Mouse (Mus musculus) kidney, adult 18-20 months (tissue): Measurements from ENCODE around the gene 4833427G06Rik.
"Not testable (repeated sequence)": the region's sequence is repeated elsewhere in the genome, so short reads cannot be mapped to it uniquely, and the experiment has no call there.

Experiments used
- DNase-seq: peaks from one replicate; pipeline ENCODE4 v3.0.0; 2021

Gene 4833427G06Rik

GRCm38 (mm10) chr9:51101756-51102425 lies at the start of gene 4833427G06Rik:
Gene 4833427G06Rik (minus strand): TSS chr9:51102078.
- peak; percentile 45 for DNase-seq

DNA sequence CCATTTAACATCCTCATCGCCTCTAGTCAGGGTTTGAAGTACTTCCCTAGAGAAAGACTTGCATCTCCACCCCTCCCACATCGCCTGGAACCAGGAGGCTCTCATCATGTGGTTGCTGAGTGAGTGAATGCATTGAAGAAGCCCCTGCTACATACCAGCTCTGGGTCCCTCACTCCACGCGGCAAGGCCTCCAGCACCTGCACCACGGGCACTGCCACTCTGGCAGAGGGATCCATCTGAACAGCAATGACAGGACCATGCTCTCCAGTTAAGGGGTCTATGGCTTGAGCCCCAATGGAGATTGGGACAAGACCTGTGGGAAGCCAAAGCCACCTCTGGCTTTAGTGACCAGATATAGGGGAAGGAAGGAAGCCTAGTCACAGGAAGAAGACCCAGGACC lies 45.4 kb upstream of the 4833427G06Rik start:
- no peak for DNase-seq

DNA sequence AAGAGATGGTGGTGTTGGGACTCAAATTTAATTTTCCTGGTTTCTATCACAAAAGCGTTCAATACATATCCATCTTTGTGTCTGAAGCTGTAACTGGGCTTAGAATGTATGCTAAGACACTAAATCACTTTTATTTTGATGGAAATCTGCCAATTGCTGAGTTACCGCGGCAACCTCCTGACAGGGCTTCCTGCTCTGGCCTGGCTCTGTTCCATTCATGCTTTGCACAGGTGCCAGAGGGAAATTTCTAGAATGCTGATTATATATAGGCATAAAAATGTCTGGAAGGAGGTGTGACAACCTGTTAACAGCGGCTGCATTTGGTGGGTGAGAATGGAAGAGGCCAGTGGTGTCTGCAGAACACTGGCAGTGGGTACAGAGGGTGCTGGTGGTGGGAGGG lies 44.6 kb upstream of the 4833427G06Rik start:
- DNase-seq, result no peak

DNA sequence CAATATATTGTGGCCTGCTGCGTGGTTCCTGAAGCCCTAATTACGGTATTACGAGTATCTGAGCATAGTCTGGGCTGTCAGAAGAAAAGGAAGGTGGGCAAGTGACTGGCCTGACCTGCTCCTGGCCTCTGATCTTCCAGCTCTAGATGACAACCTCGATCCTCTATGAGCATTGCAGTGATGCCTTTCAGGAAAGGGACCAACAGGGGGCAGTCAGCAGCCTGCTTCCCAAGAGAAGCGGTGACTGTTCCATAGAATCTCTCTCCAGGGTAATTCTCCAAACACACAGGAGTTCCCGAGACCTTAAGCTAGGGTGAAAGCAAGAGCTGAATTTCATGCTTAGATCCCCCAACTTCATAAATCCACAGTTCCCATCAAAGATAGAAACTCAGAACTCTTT lies 42.3 kb upstream of the 4833427G06Rik start:
- DNase-seq, result no peak

DNA sequence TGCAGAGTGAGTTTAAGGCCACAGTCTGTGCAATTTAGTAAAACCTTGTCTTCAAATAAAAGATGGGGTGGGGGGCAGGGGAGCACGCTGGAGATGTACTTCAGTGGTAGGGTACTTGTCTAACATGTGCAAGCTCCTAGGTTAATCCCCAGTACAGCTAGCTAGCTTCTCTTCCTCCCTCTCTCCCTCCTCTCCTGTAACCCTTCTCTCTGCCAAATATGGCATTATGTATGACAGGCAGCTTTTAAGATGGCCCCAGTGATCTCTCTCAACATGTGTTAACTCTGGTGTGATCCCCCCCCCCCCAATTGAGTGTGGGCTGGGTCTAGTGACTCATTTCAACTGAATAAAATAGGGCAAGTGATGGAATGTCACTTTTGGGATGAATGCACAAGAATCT lies 41.6 kb upstream of the 4833427G06Rik start:
- no peak for DNase-seq

GRCm38 (mm10) chr9:51140711-51141110 lies 38.8 kb upstream of the 4833427G06Rik start:
- no peak for DNase-seq

- DNase-seq, result not testable (repeated sequence)
Measured at GRCm38 (mm10) chr9:51139401-51139800, 37.5 kb upstream of the 4833427G06Rik start.

GRCm38 (mm10) chr9:51138301-51138700 lies 36.4 kb upstream of the 4833427G06Rik start:
- DNase-seq, result no peak

DNA sequence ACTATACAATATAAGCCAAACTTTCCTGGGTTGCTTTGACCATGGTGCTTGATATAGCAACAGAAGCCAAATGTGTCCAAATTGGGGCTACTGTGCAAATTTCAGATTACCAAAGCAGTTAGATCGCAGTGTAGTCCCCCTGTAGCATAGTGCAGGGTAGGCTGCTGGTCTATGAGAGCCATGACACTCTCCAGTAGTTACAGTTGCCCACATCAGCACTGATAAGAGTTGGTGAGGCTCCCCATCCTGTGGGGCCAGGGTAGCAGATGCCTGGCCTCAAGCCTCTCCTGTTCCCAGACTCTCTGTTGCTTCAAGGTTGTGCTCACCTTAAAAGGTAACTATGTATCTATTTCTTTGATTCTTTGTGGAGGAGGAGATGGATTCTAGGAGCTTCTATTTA lies 36.0 kb upstream of the 4833427G06Rik start:
- DNase-seq, result no peak

DNA sequence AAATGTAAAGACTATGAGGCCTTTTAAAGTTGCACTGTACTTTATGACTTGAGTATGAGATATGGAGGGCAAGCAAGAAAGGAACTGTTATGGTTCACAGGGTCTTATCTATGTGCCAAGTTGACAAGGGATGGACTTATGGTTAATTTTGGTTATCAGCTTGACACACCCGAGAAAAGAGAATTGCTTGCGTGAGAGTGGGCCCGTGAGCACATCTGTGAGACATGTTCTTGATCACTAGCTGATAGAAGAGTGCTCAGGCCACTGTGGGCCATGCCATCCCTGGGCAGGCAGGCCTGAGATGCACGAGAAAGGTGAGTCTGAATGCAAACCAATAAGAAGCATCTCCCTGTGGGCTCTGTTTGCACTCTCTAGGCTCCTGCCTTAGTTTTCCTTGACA lies 35.6 kb upstream of the 4833427G06Rik start:
- DNase-seq, result no peak

DNA sequence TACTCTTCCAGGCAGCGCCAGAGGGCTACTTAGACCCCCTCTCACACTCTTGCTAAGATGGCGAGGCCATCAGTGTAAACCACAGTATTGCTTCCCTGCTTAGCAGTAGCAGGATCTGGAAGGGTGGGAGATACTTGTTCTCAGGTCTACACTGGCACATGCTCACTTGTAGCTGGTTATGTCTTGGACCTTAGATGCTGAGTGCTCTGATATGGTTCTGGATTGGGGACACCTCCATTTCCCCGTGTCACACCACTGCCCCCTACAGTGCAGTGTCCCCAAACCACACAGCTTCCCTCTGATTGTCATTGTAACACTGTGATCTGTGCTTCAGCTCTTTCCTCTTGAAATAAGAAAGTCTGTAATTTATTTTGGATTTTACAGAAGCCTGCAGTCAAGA lies 35.1 kb upstream of the 4833427G06Rik start:
- DNase-seq, result peak; percentile 34

DNA sequence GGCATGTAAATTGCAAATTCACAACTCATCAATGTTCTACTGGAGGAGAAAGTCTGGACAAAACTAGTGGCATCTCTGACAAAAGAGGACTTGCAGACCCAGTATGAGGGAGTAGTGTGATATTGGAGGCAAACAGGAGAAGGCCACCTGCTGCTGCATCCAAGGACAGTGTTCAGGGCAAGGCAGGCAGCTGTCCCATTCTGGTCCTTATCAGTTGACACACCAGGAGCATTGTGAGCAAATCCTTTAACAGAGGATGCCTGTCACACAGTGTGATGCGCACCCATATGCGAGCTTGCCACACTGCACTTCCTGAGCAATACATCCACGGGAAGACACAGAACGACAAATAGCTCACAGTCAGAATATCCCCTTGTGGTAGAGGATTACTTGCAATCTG lies 12.9 kb upstream of the 4833427G06Rik start:
- DNase-seq, result no peak

DNA sequence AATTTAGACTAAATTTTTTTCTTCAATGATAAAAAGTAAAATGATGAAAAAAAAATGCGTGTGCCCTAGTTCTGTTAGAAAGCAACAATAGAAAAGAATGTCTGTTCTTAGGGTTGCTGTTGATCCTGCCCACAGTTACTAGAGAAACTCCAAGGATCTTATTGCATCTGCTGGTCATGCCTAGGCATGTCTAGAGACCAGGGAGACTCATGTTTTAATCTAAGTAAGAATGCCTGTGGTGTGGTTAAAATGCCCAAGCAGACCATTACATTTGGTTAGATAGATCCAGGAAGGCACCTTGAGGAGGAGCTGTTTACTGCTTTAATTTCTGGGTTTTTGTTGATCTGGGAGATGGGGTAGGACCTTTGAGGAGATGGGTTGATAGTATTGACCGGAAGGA lies 3.9 kb upstream of the 4833427G06Rik start:
- DNase-seq, result no peak

DNA sequence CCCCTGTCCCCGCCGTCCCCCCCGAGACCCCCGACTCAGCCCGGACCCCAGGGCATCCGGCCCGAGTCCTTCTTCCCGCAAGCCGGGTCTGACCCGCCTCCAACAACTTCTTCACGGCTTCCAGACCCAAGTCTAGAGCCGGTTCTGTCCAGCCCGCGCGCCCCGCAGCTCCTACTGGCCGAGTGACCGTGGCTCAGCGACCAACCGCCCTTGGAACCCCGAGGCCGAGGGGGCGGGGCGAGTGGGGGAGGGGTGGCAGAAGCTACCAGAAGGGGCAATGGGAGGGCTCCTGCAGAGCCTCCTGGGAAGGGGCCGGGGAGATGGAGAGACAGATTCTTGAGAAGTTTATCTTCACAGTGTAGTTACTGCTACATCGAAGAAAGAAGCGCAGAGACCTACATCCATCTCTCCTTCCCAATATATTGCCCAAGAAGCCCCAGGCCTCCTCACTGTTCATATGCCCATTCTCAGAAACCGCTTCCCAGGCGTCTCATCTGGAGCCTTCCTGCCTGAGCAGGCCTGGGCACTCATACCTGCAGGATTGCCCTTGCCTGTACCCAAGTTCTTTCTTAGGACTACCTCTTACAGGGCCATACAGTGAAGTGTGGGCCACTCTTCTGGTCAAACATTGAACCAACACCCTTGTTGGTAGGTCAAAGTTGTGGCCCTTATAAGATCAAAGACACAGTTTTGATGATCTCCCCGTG lies 2.1 kb upstream of the 4833427G06Rik start:
- peak; percentile 21 for DNase-seq

DNA sequence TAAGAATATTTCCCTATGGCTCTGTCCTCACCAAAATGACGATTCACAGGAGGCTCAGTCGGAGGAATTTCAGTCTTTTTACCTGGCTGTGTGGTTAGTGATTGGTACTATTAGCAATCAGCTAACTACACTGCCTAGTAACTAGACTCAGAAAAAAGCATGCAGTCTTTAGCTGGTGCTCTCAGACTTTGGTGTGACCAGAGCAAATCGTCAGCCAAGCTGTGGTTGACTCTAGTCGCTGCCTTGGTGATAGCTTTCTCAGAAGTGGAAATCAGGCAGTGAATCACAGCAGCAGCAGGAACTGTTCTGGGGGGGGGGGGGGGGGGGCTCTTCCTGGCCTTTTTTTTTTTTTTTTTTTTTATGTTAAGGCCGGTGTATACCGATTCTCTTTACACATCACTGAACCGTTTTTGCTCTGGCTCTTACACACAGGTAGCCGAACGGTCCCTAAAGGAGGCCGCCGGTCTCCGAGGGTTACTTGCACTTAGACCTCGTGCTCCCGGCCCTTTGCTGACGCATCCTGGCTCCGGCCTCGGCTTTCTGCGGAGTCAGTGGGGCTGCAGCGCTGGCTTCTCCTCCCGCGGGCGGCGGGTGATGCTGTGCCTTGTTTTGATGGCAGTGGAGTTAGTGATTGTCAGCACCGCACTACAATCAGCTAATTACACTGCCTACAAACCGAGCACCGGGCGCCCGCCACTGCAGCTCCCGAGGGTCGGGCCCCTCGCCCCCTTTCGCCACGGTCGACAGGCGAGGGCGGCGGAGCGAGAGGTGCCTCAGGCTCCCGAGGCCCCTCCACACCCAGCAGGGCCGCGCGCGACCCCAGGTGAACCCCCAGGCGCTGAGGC lies 1.3 kb upstream of the 4833427G06Rik start:
- peak; percentile 40 for DNase-seq

DNA sequence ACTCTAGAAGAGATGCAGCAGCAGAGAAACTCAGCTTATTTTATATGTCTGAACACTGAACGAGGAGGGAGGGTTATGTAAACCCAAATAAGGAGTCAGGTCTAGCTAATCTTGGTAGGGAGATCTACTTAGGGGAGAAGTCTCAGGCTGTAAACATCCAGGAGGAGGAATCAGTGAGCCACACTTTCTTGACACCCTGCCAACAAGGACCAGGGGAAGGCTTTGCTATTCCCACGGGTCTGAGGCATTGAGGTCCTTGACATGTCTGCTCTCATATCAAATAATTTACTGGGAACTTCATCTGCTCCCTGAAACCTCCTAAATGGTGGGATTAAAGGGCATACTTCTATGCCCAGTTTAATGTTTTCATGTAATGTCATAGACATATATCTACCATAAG lies 5.6 kb downstream of the 4833427G06Rik start:
- DNase-seq, result no peak

- DNase-seq, result no peak
Measured at GRCm38 (mm10) chr9:51093697-51094096, 8.2 kb downstream of the 4833427G06Rik start.

- no peak for DNase-seq
Measured at GRCm38 (mm10) chr9:51081614-51082013, 20.3 kb downstream of the 4833427G06Rik start.

DNA sequence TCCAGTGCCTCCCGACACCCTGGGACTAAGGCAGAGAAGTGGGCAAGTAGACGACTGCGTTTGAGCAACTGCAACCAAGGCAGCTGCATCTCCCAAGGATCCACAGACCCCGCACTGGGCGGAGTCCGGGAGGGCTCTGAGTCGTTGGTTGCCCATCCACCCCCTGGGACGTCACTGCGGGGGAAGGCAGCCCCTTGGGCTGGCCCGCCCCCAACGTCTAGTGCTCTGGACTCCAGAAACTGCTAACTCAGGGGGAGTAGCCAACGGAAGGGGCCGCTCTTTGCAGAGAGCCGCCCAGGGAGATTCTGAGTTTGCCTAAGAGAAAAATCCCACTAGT lies 24.9 kb downstream of the 4833427G06Rik start, which contains the start of gene Layn:
Layn (minus strand) TSS at position 116 of the 337 bp plus-strand sequence.
- DNase-seq, result peak; percentile 70

GRCm38 (mm10) chr9:51076300-51076978 lies 25.4 kb downstream of the 4833427G06Rik start:
- peak; percentile 12 for DNase-seq

GRCm38 (mm10) chr9:51075780-51076179 lies 26.1 kb downstream of the 4833427G06Rik start:
- DNase-seq, result peak; percentile 25

DNA sequence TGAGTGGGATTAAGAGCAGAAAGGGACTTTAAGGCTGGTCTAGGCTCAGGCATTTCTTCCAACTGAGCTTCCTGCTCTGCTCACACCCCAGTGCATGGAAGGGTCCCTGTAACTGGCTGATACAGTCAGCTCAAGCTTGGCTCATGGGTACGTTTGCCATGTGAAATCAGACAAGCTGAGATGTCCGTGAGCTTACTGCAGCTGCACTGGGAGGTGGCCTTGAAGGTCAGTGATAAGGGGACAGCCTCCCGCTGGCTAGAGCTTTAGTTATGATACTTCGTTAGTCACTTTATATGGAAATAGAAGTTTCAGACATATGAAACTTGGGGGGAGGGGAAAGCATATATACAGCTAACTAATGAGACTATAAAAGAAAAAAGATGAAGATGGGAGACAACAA lies 31.1 kb downstream of the 4833427G06Rik start:
- no peak for DNase-seq

- no peak for DNase-seq
Measured at GRCm38 (mm10) chr9:51068202-51068601, 33.7 kb downstream of the 4833427G06Rik start.
